Mouse (Mus musculus) limb, embryonic 11.5 days (tissue): ENCODE measurements around the gene Ccl8. TPM values are rescaled to one million over a fixed set of nuclear protein-coding genes. Genes with fewer than 3 reads are reported as not detected.

ENCODE experiments used
- ATAC-seq: fragments of 200-750 bp; cut with Nextera tagmentation; 2 replicates; pipeline ENCODE4 v1.8.0; 2017; ENCODE audit warnings: low read depth; ENCODE audit not compliant: insufficient number of reproducible peaks, low FRiP score, low TSS enrichment
- DNase-seq: peaks from one replicate; pipeline ENCODE4 v3.0.0-alpha.2; 2015; ENCODE audit warnings: low spot score
- H3K27ac ChIP-seq: fragments of 300-500 bp; sonication (generic); replicated peaks from 2 replicates; pipeline ENCODE4 v1.5.1; 2014; ENCODE audit warnings: low read depth, mild to moderate bottlenecking, low read length
- H3K27me3 ChIP-seq: fragments of 300-500 bp; sonication (generic); 2 replicates; pipeline ENCODE4 v1.6.1; 2014; ENCODE audit warnings: mild to moderate bottlenecking, low read length, mixed read lengths; ENCODE audit not compliant: control insufficient read depth, insufficient read depth
- H3K36me3 ChIP-seq: fragments of 300-500 bp; sonication (generic); 2 replicates; pipeline ENCODE4 v1.6.1; 2014; ENCODE audit warnings: mild to moderate bottlenecking, low read length, moderate library complexity, mixed read lengths; ENCODE audit not compliant: control insufficient read depth, insufficient read depth
- H3K4me1 ChIP-seq: fragments of 300-500 bp; sonication (generic); 2 replicates; pipeline ENCODE4 v1.6.1; 2014; ENCODE audit warnings: low read length, mixed read lengths; ENCODE audit not compliant: control insufficient read depth, insufficient read depth
- H3K4me2 ChIP-seq: fragments of 300-500 bp; sonication (generic); 2 replicates; pipeline ENCODE4 v1.6.1; 2014; ENCODE audit warnings: low read depth, mild to moderate bottlenecking, moderate library complexity; ENCODE audit not compliant: severe bottlenecking
- H3K4me3 ChIP-seq: fragments of 300-500 bp; sonication (generic); 2 replicates; pipeline ENCODE4 v1.5.1; 2014; ENCODE audit warnings: low read depth, low read length
- H3K9ac ChIP-seq: fragments of 300-500 bp; sonication (generic); 2 replicates; pipeline ENCODE4 v1.6.1; 2014; ENCODE audit warnings: mild to moderate bottlenecking, low read length
- H3K9me3 ChIP-seq: fragments of 300-500 bp; sonication (generic); 2 replicates; pipeline ENCODE4 v1.6.1; 2016; ENCODE audit warnings: low read length; ENCODE audit not compliant: control insufficient read depth
- WGBS: fragments of 180-500 bp; shearing (Covaris S2); extraction: QIAGEN DNeasy Blood & Tissue Kit; methylation state at CpG from one replicate; pipeline ENCODE4 v1.1.7; 2014; 5-methylcytosine and 5-hydroxymethylcytosine counted together
- polyA plus RNA-seq: library from polyadenylated mRNA; unstranded; fragments of >200 nt; fragmentation: Nextera tagmentation; extraction: Ambion mirVana; gene quantifications from 2 replicates; pipeline ENCODE4 v1.2.1, GENCODE M21; 2014

The Ccl8 gene
- polyA plus RNA-seq, 1 experiment from 2014 or later, result not detected

- H3K4me1 ChIP-seq, result no peaks in the 10 kb centered on the region
- H3K4me2 ChIP-seq, result no peak overlapping the region
- DNase-seq, result no peak
- no peak overlapping the region for H3K4me3 ChIP-seq
- ATAC-seq, result no peak
- 91% methylated on average over 3 of the region's 3 CpGs for WGBS
- H3K27ac ChIP-seq, result no peak overlapping the region
- H3K27me3 ChIP-seq, result no peaks in the 10 kb centered on the region
- H3K9me3 ChIP-seq, result no peaks in the 10 kb centered on the region
- H3K9ac ChIP-seq, result no peak overlapping the region
- no peaks in the 10 kb centered on the region for H3K36me3 ChIP-seq
These were observed 30.6 kb upstream of the Ccl8 start for GRCm38 (mm10) chr11:82084360-82084759.

DNA sequence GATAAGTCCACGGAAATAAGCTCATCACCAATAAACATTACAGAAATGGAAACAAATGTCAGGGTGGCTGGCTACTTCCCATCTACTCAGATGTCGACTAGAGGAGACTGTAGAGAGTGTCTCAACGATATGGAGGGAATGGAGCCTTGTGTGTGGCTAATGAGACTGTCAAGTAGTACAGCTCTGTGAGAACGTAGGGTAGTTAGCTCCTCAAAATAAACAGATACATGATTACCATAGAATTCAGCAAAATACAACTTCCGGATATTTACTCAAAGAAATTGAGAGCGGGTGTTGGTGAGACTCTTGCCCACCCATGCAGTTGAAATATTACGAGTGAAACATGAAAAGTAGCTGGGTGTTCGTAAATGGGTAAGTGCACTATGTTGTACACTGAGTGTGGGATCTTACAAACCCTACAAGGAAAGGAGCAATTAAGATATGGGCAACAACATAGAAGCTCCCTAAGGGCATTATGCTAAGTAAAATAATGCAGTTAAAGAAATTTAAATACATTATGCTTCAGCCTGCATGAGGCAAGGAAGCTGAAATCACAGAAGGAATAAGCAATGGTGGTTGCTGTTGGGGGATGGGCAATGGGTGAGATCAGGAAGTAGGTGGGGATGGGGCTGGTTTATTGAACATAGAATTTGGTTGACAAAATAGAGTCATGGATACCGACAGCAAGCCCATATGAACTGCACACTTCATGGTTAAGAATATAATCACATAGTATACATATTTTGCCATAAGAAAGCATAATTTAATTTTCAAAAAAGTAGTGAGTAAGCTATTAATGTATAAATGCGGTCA, 15.3 kb upstream of the Ccl8 start:
- Histone ChIP-seq H3K27me3 (no peaks in the 10 kb centered on the region), H3K4me3 (no peak overlapping the region), H3K27ac (no peak overlapping the region), H3K36me3 (no peaks in the 10 kb centered on the region), H3K9ac (no peak overlapping the region), H3K4me2 (no peak overlapping the region), H3K9me3 (no peaks in the 10 kb centered on the region), H3K4me1 (no peaks in the 10 kb centered on the region)
- WGBS, result 86% methylated on average over 10 of the region's 10 CpGs
- DNase-seq, result no peak
- no peak for ATAC-seq

DNA sequence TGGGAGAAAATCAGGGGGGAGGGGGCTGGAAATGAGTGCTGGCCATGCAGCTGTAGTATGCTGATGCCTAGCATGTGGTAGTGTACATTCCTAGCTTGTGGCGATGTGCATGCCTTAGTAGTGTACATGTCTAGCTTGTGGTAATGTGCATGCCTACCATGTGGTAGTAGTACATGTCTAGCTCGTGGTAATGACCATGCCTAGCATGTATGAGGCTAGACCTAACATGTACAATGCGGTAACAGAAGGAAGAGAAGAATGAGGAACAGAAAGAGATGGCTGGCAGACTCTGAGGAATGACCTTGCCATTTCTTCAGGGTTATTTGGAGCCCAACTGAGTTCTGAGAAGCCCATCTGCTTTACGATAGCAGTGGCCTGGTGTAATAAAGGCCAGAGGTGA, 13.9 kb upstream of the Ccl8 start:
- Histone ChIP-seq H3K36me3 (no peaks in the 10 kb centered on the region), H3K4me1 (no peaks in the 10 kb centered on the region), H3K4me2 (no peak overlapping the region), H3K9ac (no peak overlapping the region), H3K27ac (no peak overlapping the region), H3K9me3 (no peaks in the 10 kb centered on the region), H3K27me3 (no peaks in the 10 kb centered on the region), H3K4me3 (no peak overlapping the region)
- 79% methylated on average over 4 of the region's 4 CpGs for WGBS
- ATAC-seq (no peak), DNase-seq (no peak)

DNA sequence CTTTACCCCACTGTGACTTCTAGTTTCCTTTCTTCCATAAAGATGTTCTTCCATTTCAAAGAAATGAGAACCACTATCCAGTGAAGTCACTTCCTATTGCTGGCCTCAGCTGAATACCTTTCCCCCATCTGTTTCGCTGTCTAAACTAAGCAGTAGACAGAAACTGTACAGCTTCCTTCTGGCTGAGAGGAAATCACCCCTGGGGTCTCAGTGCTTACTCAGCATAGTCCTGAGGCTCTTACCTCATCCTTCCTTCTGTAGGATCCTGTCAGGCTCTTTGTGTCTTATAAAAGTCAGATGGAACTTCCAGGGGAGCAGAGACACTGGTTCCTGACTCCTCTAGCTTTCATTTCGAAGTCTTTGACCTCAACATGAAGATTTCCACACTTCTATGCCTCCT, 13.5 kb upstream of the Ccl8 start, which contains the start of gene Ccl12:
Ccl12 (plus strand) TSS at position 317 of the 400 bp plus-strand sequence.
- WGBS, result 76% methylated on average over 2 of the region's 2 CpGs
- Histone ChIP-seq H3K27ac (no peak within 1 kb of the TSS), H3K4me3 (no peak within 1 kb of the TSS), H3K9ac (no peak within 1 kb of the TSS), H3K36me3 (no peaks in the 10 kb centered on the region), H3K27me3 (no peaks in the 10 kb centered on the region), H3K4me1 (no peaks in the 10 kb centered on the region), H3K9me3 (no peaks in the 10 kb centered on the region), H3K4me2 (no peak within 1 kb of the TSS)
- ATAC-seq (no peak), DNase-seq (no peak)

GRCm38 (mm10) chr11:82109611-82110010, 5.4 kb upstream of the Ccl8 start:
- DNase-seq, result no peak
- no peak overlapping the region for H3K4me3 ChIP-seq
- H3K9ac ChIP-seq, result no peak overlapping the region
- H3K36me3 ChIP-seq, result no peaks in the 10 kb centered on the region
- no peak overlapping the region for H3K4me2 ChIP-seq
- no peaks in the 10 kb centered on the region for H3K27me3 ChIP-seq
- H3K27ac ChIP-seq, result no peak overlapping the region
- no peaks in the 10 kb centered on the region for H3K9me3 ChIP-seq
- no peaks in the 10 kb centered on the region for H3K4me1 ChIP-seq
- no peak for ATAC-seq

- no peaks in the 10 kb centered on the region for H3K9me3 ChIP-seq
- no peak overlapping the region for H3K9ac ChIP-seq
- H3K27me3 ChIP-seq, result no peaks in the 10 kb centered on the region
- 58% methylated on average over 6 of the region's 6 CpGs for WGBS
- H3K4me2 ChIP-seq, result no peak overlapping the region
- no peaks in the 10 kb centered on the region for H3K36me3 ChIP-seq
- H3K4me1 ChIP-seq, result no peaks in the 10 kb centered on the region
- ATAC-seq, result no peak
- H3K4me3 ChIP-seq, result no peak overlapping the region
- no peak for DNase-seq
- H3K27ac ChIP-seq, result no peak overlapping the region
These were observed 4.4 kb upstream of the Ccl8 start for GRCm38 (mm10) chr11:82110372-82111248.

GRCm38 (mm10) chr11:82116041-82116440, 1.1 kb downstream of the Ccl8 start:
- 78% methylated on average over 3 of the region's 3 CpGs for WGBS
- H3K9me3 ChIP-seq, result no peaks in the 10 kb centered on the region
- no peaks in the 10 kb centered on the region for H3K4me1 ChIP-seq
- H3K4me2 ChIP-seq, result no peak overlapping the region
- no peaks in the 10 kb centered on the region for H3K27me3 ChIP-seq
- H3K27ac ChIP-seq, result no peak overlapping the region
- H3K9ac ChIP-seq, result no peak overlapping the region
- DNase-seq (no peak), ATAC-seq (no peak)
- H3K36me3 ChIP-seq, result no peaks in the 10 kb centered on the region
- no peak overlapping the region for H3K4me3 ChIP-seq

DNA sequence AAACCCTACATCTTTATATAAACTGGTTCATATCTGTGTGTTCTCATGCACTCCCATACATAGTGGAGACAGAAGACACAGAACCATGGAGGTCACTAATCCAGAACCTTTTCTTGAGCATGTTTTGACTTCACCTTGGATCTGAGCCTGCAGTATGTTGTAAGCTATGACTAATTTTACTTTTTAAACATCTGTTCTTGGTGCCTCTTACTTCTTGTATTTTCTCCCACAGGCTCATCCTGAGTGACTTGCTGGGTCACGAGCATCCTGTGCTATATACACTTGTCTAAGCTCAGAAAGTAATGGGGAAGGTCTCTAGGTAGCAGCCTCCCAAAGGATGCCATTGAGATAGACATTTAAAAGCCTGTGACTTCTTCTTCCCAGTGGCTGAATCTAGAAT, 18.0 kb downstream of the Ccl8 start:
- H3K27ac ChIP-seq, result no peak overlapping the region
- no peaks in the 10 kb centered on the region for H3K27me3 ChIP-seq
- WGBS, result 67% methylated on average over 1 of the region's 1 CpGs
- ATAC-seq (no peak), DNase-seq (no peak)
- H3K4me2 ChIP-seq, result no peak overlapping the region
- H3K9ac ChIP-seq, result no peak overlapping the region
- no peaks in the 10 kb centered on the region for H3K36me3 ChIP-seq
- H3K9me3 ChIP-seq, result no peaks in the 10 kb centered on the region
- H3K4me3 ChIP-seq, result no peak overlapping the region
- H3K4me1 ChIP-seq, result no peaks in the 10 kb centered on the region
